Mouse (Mus musculus) left cerebral cortex, adult 9 months (tissue): Measurements from ENCODE around the gene Plscr3.

Source experiments
- DNase-seq, 2 experiments: peaks; one replicate each; pipeline ENCODE4 v3.0.0; 2022; ENCODE audit warnings: low spot score in 2 of 2

The Plscr3 gene

DNA sequence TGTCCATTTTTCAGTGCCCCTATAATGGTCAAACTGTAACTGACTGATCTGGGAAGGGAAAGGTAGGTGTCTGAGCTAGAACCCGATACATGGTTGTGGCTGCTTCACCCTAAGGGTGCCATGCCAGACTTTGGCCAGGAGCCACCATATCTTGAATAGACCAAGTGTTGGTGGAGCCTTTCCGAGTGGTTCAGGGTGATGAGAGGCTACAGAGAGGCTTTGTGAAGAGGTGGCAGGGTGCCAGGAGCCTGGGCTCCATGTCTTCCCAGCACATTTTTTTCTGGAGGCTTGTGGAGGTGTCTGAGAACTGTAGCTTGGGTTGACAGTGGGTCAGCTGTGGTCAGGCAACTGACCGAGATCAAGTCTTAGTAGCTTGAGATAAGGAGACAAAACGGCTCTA lies 45.3 kb downstream of the Plscr3 start:
- DNase-seq = peak in 1 of 2 experiments; percentile 42

DNA sequence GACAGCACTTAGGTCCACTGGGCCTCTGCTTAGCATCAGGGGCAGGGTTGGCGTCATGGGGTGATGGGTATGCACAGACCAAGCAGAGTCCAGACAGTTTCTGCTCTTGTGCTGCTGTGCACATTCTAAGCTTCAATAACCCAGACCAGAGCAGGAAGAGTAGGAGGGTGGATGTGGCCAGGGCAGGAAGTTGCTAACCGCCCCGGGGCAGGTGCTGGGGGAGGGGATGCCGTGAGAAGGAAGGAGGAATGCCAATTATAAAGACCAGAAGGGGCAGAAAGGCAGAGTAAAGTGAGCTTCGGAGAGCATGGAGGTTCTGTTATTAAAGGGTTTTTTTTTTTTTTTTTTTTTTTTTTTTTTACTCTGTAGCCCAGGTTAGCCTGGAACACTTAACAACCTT lies 48.5 kb downstream of the Plscr3 start:
- DNase-seq = no peak

DNA sequence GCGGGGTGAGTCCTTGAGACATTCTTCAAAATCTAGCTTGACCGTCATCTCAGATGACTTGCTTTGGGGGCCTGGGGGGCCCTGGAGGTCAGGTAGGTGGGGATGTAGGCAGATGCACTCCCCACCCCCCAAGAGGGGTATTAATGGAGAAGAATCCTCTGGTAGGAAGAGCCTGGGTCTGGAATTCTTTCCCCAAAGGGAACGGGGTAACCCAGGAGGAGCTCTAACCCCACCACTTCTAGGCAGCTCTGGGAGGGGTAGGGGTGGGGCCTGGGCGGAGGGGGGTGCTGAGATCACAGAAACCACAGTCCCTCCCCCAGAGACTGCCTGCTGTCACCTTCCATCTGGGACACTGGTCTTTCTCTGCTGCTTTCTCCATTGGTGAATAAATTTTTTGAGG lies 49.1 kb downstream of the Plscr3 start, which contains the start of gene Acap1:
Gene Acap1, minus strand, starts transcription at position 249 of the 400 bp plus-strand sequence.
- no peak for DNase-seq

DNA sequence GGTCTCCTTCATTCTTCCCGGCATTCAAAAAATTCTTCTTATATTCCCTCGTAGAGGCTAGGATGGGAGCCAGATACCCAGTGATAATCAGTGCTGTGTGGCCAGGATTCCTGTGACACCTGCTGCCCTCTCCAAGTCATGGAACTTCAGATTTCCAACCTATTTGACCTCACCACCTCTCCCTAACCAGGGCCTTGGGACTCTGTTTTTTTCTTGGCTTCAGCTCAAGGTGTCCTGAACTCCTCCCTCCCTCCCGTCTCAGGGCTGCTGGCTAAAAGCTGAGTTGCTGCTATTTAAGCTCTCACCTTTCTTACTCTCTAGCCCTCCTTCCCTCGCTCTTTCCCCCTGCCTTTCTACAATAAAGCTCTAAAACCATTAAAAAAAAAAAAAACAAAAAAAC lies 53.7 kb downstream of the Plscr3 start:
- DNase-seq = no peak

DNA sequence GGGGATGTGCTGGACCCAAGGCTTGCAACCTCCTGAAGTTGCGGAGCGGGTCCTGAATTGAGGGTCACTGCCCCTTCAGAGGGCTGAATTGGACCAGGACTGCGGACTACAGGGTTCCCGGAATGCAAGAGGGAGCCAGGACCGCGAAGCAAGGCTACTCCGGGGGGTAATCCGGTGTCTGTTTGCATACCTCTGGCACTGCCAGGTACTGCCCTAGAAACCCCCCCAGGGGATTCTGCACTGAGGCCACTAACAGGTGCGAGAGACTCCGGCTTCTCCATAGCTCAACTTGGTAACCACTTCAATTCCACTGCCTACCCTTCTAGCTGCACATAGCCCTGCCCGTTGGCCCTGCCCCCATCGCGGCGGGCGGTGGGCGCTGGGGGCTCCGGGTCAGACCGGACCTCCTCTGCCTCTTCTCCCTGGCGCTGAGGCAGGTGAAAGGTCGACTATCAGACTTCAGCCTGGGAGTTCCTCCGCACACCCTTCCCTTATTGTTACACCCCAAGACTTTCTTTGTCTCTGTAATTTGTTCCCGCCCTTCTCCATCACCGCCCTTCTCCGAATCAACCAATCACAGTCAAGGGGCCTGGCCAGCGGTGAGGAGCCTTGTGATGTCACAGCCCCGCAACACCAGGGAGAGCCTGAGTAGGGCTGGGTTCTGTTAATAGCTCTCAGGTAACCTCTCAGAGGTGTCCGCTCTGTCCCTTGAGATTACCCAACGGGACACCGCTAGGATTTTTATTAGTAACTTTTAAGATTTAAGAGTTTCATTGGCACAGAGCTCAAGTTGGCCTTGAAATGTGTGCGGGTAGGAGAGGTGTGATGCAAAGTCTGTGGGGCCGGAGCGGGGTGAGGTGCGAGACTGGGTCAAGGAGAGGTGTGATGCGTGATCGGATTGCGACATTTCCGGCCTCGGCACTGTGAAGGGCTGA lies 54.6 kb downstream of the Plscr3 start, which contains the start of the genes 2810408A11Rik and Neurl4:
Gene 2810408A11Rik, minus strand, starts transcription at position 517 of the 935 bp plus-strand sequence.
Gene Neurl4, plus strand, starts transcription at position 602 of the 935 bp plus-strand sequence.
- DNase-seq = peak; percentile 79 to 89

DNA sequence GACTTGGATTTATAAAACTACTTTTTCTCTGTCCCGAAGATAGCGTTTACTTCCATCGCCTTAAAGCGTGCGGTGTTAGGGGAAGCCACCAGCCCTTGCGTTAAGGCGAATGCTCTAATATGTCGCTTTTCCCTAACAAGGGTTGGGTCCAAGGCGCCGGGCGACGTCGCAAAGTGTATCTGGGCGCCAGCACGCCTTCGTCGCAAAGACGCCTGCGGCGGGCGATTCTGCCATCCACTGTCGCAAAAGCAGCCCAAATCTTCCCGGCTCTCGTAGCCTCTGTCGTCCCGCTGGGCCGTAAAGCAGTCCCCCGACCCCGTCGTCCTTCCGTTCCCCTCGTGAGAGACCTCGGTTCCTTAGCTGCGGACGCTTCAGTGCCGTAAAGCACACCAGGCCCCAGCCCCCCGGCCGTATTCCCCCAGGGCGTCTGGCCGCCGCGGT lies 55.2 kb downstream of the Plscr3 start:
- DNase-seq = peak; percentile 97 to 98
